Mouse (Mus musculus): ENCODE data around the gene Sertad4.

Sertad4 gene

DNA sequence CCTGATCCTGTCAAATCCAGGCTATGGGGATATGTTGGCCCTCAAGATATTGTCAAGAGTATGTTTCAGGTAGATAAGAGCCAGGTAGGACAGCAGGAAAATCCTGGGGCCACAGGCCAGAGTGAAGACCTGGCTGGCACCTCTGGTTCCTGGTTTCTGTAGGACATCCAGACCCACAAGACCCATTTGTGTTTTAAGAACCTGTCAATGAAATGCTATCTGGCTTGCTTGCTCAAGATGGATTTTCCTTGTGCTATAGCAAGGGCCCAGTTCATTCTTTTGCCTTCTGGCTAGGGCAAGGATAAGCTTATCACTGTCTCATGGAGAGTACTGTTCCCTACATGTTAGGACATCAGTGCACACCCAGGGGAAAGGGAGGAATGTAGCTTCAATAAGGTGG is 3.5 kb downstream of the Sertad4 start:
- in situ Hi-C loops (cut with MboI, MseI), result no loop called here

DNA sequence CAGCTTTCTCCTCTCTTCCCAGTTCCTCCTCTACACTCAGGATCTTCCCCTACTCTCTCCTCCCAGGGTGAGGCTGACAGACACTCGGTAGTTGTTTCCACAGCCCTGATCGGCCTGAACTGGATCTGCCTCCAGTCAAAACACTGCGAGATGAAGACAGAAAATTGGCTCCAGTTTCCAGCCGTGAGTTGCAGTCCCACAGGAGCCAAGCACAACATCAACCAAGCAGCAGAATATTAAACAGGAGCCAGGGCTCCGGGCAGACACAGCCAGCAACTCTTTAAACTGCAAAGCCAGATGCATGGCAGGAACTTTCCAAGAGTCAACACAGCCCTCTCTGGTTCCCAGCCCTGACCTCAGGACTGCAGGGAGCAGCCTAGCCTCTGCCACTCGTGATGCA is 3.9 kb downstream of the Sertad4 start:
- in situ Hi-C loops (cut with MboI, MseI), result no loop called here

DNA sequence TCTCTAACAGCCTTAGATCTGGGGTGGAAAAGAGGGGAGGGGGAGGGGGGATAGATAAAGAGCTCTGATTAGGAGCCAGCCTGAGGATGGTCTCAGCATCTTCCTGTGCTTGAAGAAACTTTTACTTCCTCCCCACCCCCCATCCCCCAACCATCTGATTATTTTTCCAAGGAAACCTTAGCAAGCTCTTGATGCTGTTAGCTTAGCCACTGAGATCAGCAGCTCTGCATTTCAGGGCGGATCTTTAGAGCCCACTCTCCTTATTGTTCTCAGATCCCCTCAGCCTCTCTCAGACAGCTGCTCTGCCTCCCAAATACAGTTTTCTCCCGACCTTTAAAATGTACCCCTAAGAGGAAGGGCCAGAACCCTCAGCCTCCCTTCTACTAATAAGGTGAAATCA is 4.4 kb downstream of the Sertad4 start:
- in situ Hi-C loops (cut with MboI, MseI), result no loop called here

DNA sequence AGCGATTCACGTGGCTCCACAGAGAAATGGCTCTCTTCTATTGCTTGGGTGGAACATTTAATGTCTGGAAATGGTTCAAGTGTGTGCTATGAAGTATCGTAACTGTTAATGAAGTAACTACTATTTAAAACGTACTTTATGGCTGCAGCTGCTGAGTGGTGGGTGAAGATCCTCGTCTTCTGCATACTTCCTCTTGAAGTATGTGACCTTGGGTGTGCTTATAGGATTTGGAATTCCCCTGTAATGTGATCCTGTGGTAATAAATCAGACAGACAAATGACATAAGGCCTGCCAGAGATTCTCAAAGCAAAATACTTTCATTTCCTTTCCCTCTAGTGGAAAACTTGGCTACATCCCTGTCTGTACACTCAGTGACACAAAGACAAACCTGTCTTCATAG is 5.9 kb downstream of the Sertad4 start:
- in situ Hi-C loops (cut with MboI, MseI), result no loop called here

DNA sequence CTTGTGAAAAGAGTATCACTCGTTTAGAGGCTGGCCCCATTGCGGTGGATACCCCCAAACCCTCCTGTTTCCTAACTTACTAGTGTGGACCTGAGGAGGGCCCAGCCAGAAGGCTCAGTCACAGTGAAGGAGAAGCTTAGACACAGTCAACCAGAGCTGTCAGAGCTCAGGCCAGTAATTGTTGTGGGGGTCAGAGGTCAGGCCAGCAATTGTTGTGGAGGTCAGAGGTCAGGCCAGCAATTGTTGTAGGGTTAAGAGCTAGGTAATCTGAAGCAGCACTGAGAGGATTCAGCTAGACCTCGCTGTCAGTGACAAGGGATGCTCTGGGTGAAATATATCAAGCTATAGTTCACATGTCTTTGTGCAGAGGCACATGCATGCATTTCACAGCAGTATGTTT is 8.3 kb downstream of the Sertad4 start:
- in situ Hi-C loops (cut with MboI, MseI), result no loop called here

DNA sequence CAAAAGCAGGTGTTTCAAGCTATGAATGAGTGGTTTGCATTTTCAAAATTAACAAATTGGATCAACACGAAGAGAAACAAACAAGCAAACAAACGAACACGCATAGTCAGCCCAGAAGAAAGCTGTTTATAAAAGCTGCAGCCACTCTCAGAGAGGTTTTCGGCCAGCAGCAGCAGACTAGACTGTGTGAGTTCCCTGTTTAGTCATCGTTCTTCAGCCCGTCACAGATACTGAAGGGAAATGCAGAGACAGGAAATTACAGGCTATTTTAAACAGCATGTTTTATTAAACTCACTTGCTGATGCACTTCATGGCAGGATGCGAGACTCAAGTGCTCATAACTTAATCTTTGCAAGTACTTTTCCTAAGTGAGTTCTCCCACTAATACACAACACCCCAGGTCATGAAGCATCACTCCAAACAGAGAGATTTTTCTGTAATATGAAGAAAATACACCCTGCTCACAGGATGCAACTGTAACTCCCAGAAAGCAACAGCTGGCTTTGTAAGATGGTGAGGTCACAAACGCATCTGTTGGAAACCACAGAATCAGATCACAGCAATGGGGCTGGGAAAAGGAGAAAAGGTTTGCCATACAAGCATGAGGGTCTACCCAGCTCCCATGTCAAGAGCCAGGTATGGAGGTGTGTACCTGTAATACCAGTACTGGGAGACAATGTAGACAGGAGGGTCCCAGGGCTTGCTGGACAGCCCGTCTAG is 14.3 kb downstream of the Sertad4 start:
- in situ Hi-C loops (cut with MboI, MseI), result no loop called here

DNA sequence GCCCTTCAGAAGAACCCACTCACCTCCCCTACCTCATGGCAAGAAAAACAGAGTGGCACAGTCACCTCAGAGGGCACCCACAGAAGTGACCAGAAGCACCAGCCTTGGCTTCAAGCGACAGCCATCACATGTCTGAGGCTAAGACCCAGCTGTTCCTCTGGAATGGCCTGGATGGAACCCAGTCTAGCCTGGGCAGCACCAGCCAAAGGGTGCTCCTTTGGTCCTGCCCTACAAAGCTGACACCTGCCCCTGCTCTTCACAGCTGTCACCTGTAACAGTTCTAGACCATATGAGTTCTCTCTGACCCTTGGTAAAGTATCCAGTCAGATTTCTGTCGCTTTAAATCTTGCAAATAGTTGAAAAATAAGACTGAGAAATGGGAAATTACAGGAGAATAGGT is 14.9 kb downstream of the Sertad4 start:
- in situ Hi-C loops (cut with MboI, MseI), result no loop called here

DNA sequence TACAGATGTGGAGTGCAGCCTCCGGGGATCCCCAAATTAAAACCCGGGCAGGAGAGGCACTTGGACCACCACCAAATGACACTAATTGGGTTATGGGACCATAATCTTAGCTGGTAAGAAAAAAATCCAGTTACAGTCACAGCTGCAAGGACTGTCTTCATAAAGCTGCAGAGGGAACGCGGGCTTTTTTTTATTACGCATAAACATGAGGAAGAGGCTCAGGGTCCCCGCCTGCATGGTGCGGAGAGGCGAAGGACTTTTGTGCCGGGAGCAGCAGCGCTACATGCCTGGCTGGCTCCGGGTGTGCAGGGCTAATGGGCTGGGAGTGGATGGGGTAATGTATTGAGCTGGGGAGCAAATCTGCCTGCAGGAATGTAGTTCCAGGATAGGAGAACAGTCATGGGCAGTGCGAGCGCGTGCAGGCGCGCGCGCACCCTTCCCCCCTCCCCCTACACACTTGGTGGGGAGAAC is 20.3 kb downstream of the Sertad4 start:
- in situ Hi-C loops (cut with MboI, MseI), result no loop called here

DNA sequence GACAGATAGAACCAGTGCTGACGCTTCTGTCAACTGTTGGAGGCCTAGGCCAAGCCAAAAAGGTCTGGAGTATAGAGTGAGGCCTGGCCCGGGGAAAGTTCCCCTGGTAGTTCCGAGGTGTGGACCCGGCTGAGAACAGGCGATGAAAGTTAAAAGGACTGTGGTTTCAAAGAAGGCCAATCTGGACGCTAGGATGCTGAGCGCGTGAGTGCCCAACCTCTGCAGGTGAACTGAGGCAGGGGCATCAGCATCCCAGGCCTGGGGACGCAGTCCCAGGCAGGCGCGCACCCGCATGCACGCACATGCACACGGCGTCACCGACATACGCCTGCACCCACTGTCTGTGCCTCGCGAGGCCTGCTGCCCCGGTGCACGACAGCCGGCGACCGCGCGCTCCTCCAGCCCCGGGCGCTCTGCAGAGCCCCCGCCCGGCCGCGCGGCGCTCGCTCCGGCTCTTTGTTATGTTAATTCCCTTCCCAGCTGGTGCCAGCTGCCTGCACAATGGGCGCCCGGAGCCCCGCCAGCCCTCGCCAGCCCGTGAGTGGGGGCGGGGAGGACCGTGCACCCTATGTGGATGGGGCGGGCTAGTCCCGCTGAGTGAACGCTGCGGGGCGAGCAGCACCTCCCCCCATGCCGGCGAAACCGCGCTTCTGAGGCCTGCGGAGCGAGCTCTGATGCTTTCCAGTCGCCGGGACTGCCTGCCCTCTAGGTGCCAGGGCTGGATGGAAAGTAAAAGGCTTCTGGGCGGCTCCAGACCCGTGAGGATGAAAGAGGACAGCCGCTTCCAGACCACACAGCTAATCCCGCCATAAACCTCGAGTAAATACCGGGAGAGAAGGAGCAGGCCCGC is 21.0 kb downstream of the Sertad4 start:
- in situ Hi-C loops (cut with MboI, MseI), result no loop called here

DNA sequence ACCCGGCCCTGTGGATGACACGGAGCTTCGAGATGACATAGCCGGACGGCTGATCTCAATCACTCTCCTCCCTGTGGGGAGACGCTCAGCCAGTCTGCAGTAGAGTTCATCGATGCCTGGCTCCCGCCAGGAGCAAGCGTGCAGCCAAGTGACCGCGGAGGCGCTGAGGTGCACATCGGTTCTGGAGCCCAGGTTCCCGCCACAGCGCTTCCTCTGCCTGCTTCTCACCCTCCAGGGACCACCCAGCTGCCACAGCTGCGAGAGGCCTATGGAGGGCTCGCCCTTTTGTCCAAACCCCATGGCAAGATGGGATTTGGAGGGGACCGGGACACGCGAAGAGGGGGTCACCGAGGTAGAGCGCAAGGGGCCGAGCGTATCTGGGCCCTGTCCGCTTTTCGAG is 22.0 kb downstream of the Sertad4 start:
- in situ Hi-C loops (cut with MboI, MseI), result no loop called here

DNA sequence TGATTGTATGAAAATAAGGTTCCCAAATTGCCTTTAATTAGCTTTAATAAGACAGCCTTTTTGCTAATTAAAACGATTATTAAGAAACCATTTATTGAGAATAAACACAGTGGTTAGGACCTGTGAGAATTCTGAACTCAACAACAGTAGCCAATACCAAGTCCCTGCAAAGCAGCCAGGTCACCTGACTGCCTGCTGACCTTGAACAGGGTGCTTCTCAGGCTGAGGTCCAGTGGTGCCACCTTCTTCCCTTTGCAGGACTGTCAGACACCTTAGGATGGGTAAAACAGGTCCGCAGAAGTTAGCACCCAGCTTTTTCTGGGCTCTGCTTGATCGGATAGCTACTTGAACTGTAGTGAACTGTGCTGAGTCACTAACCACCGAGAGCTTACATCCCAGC is 22.5 kb downstream of the Sertad4 start:
- in situ Hi-C loops (cut with MboI, MseI), result no loop called here

DNA sequence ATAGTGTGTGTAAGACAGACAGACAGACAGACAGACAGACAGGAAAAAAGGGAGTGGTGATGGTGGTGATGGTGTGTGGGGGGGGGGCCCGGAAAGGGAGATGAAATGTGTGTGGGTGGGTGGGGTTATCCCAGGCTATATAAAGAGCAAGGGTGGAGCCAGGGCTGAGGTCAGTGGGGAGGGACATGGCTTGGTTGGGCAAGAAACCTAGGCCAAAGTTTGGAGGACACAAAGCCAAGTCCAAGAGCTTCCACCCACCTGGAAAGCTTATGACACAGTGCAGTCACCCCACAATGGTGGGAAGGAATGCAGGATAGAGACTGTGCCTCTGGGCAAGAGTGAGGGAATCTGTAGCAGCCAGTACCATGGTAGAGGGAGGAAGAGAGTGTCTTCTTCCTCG is 23.2 kb downstream of the Sertad4 start:
- in situ Hi-C loops (cut with MboI, MseI), result no loop called here

DNA sequence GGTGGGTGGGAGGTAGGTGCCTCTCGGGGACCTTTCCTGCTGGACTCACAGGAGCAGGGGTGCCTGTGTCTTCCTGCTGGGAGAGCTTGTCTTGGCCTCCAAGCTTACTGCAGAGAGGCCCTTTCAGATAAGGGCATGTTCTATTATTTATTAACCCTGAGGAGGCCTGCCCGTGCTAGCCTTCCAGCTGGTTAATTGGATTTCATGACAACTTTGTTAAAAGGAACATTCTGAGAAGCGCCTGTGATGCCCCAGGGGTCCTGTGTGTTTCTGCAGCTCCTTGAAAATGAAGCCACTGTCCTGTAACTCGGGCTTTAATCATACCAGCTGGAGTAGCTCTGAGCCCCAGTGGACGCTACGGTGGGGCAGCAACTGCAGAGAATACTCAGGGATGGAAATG is 25.1 kb downstream of the Sertad4 start:
- in situ Hi-C loops (cut with MboI, MseI), result no loop called here

DNA sequence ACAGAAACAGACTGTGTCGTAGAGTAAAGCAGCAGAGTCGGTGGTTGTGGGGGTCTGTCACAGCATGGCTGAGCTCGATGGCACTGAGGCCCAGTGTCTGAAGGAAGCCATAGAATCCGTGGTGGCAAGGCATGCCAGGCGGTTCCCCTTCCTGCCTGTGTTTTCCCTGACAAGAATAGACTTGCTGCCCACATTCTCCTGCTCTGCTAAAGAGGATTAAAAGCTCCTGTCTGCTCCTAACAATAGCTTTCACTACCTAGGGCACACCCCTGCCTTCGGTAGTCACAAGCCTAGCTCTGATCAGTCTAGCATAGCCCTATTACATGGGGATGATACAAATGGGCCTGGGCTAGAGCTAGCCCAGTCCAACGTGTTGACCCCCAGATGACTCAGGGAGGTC is 26.6 kb downstream of the Sertad4 start:
- in situ Hi-C loops (cut with MboI, MseI), result no loop called here

DNA sequence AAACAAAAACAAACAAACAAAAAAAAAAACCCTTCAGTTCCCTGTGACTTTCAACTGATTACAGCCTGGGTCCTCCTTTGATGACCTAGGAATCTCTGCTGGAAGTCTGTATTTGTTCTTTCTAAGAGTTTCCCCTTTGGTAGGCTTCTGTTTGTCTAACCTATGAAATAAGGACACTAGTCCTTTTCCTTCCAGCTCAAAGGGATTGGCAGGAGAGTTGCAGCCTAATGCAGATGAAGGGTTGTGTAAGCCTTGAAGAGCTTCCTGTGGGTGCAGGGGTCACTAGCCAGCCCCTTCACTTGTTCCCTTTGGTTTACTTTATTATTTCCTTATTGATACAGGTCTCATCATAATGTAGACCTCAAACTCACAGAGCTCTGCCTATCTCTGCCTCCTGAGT is 27.6 kb downstream of the Sertad4 start:
- in situ Hi-C loops (cut with MboI, MseI), result no loop called here

DNA sequence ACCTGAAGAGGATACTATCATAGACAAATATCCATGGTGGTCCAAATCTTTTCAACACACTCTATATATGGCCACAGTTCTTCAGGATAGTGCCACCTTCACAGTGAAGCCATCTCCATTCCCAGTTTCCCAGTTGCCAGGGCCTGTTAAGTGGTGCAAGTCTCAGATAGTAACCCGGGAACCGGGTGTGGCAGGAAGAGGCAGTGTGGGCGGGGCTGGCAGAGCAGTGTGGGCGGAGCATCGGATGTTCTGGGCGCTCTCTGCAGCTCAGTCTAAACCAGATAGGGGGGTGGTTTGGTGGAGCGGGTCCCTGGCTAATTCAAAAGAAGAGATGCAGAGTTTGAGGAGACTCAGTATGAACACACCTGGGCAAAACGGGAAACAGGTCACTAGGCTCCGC is 29.8 kb downstream of the Sertad4 start:
- in situ Hi-C loops (cut with MboI, MseI), result no loop called here

DNA sequence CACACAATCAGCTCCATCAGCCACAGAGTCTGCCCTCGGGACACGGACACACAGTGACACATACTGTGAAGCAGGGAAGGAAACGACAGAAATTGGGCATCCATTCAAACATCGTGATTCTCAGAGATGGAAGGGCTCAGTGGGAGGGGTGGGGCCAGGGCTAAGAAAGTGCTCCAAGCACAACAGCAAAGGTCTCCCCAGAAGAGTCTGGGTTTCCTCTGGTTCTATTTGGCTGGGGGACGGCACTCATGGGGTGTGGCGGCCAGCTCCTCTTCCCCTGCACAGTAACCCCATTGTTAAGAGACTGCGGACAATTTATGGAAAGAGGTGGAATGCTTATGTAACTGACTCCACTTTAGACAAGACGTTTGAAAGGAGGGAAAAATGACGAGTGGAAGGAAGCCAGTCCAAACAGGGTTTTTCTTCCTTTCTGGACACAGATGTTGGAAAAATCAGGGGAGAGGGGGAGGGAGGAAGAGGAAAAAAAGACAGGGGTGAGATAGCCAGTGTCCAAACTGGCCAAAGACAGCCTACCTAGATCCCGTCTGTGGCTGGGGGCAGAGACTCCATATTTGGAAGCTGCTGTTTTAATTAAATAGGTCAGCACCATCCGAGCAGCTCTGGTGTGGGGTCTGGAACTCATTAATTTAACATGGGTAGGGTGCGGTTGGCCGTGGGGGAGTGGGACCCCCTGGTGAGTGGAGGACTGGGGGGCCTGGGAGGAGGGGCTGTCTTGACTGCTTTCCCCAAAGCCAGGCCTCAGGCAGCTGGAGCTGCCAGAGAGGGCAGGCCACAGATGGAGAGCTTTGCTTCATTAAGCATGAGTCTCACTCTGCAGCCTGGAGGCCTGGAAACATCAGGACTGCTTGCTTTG is 32.7 kb downstream of the Sertad4 start:
- in situ Hi-C loops (cut with MboI, MseI), result no loop called here

DNA sequence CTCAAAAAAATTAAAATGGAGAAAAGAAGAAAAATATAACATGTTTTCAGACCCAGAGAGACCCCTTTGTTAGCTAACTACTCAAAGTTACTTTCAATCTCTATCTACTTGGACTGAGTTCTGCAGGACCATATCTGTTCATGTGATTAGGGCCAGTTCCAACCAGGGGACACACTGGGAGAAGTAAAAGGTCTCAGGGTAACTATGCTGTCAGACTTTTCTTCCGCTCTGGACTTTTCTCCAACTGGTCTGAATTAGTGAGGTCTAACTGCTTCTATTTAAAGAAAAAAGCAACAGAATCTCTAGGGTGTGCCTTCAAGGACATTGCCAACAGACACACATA is 33.3 kb downstream of the Sertad4 start:
- in situ Hi-C loops (cut with MboI, MseI), result no loop called here

DNA sequence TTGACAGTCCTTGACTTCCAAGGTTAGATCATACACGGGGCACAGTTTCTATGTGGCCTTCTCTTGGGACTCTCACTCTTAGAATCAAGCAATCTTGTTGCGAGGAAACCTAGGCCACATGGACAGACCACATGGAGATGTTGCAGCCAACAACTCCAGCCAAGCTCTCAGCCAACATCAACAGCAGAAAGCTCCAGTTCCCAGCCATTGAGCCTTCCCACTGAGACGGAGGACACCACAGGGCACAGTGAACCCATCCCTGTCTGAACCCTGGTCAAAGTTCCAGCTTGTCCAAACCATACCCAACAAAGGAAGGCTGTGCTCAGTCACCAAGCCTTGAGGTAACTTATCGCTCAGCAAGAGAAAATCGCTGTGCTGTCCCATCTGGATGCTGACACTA is 37.2 kb downstream of the Sertad4 start:
- in situ Hi-C loops (cut with MboI, MseI), result loop anchor here (10.0 kb wide), 1 partner anchor 1346 kb away; no protein-coding TSS in a partner anchor

DNA sequence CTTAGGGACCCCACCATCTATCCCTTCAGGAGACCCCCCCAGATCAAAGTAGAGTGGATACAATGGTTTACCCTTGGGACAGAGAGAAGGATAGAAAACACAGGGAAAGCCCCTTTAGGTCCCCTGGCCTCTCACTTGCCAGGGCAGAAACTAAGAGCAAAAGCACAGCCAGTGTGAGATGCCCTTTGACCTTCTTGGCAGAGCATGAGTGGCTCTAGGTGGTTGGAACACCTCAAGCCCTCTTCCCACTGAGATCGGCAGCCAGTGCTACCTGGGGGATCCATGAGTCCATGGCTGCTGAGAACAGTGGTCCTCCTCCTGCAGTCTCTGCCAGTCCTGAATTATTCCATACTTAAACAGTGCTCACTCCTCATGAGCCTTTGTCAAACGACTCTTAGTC is 39.8 kb downstream of the Sertad4 start:
- in situ Hi-C loops (cut with MboI, MseI), result loop anchor here (10.0 kb wide), 1 partner anchor 1349 kb away; no protein-coding TSS in a partner anchor

DNA sequence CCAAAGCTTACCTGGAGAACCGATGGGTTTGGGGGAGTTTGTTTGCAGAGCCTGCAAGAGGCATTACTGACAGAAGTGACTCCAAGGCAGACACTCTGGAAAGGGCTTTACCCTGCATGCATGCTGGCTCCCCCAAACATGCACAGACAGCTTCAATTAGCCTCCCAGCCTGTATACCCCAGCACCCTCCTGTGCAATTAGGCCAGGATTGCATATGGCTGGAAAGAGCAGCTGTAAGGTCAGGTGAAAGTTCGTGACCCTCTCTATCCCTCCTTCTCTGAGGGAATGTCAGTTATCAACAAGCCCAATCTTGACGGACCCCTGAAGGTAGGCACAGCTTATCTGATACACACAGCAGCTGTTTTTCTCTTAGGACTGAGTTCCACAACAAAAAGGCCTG is 40.9 kb downstream of the Sertad4 start:
- in situ Hi-C loops (cut with MboI, MseI), result loop anchor here (10.0 kb wide), 1 partner anchor 1350 kb away; no protein-coding TSS in a partner anchor

DNA sequence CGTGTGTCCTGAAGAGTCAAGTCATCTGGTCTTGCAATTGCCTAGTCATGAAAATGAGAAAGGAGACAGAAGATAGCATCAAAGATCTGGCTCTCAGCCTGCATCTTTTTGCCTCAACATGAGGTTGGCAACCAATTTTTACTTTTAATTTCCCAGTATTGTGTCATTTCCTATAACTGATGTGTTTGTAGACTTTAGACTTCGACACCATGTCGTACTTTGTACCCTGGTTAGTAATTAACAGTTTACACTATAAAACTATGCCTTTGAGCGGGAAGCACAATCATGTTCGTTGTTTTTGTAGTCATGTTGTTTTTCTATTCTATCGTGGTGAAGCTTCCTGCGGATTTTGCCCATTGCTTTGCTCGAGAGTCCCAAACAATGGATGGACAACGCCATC is 42.8 kb downstream of the Sertad4 start:
- in situ Hi-C loops (cut with MboI, MseI), result loop anchor here (10.0 kb wide), 1 partner anchor 1352 kb away; no protein-coding TSS in a partner anchor

All from regulatory T cell (primary cell).